Mouse (Mus musculus) adrenal gland, postnatal 10 days (tissue): ENCODE measurements around the gene Gm28048. TPM values are rescaled to one million over a fixed set of nuclear protein-coding genes. Genes with fewer than 3 reads are reported as not detected.

Experiments
- DNase-seq: peaks from one replicate; pipeline ENCODE4 v3.0.0; 2021; ENCODE audit warnings: mixed read lengths
- long read RNA-seq, 2 experiments: library from polyadenylated mRNA; stranded (forward); transcript quantifications; one replicate each; pipeline ENCODE4 v2.0.0; 2021
- total RNA-seq, 2 experiments: library from RNA; stranded (reverse); gene quantifications; 2 replicates each; pipeline ENCODE4 v1.2.3; 2021

The Gm28048 gene
- 10 to 100 TPM; 27.1 to 33.0 TPM for total RNA-seq
- long read RNA-seq, experiment 1, partial matches to known transcripts, result 1 of 2 reads
- long read RNA-seq, experiment 1, other reads (novel, unspliced or antisense), result 1 of 2 reads
- long read RNA-seq, experiment 2, partial matches to known transcripts, result 0 of 2 reads
- long read RNA-seq, experiment 2, other reads (novel, unspliced or antisense), result 2 of 2 reads

- DNase-seq, result peak; percentile 98
Measured at GRCm38 (mm10) chr11:22981984-22982757, at the start of gene Gm28048, which contains the start of gene Commd1. Gm28048 (minus strand) TSS chr11:22982090. Commd1 (minus strand) TSS chr11:22982382.

GRCm38 (mm10) chr11:23029399-23029798 is 47.5 kb upstream of the Gm28048 start:
- no peak for DNase-seq

GRCm38 (mm10) chr11:23028957-23029356 is 47.1 kb upstream of the Gm28048 start:
- no peak for DNase-seq

DNA sequence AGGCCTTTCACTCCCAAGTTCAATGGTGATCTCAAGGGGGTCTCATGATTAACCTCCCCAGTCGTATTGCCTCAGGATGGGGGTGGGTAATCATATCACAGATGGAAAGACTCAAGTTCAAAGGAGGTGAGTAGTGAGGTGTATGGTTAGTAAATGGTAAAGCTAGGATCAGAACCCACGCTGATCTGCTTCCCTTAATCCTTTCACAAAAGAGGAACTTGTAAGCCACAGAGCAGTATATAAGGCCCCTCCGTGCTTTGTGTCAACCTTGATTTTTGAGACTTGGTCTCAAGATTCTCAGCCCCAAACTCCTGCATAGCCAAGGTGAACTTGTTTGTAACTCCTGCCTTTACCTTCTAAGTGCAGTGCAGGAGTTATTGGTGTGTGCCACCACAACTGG is 42.3 kb upstream of the Gm28048 start:
- DNase-seq, result no peak

DNA sequence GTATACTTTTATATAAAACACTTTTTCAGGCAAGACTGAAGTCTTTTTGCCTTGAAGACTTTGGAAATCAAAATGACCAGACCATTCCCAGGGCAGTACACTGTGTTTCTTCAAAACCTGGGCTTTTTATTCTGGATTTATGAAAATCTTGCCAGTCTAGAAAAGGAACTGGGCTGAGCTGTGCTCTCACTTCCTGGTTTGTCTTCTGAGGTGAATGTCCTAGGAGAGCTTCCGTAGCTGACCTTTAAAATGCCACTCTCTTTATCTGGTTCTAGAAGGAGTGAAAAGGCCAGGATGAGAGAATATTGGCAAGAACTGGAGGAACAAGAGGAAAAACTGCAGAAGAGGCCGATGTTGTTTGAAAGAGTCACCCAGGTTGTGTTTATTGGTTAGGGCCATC is 41.3 kb upstream of the Gm28048 start:
- no peak for DNase-seq

DNA sequence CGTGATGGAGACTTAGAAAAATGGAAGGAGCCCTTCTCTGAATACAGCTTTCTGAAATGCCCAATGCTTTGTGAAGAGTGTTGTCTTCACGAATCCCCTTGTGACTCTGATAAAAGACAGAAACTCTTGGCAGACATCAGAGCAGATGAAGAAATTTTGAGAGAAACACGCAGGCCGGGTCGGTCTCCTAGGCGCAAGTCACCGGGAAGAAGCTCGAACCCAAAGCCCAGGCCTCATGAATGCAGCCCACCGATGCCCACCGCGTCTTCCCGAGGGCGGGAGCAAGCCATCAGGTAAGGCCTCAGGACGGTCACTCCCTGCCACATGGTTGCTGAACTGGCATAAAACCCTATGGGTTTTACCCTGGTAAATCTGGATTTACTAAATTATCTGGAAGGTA is 39.0 kb upstream of the Gm28048 start:
- DNase-seq, result peak; percentile 7

DNA sequence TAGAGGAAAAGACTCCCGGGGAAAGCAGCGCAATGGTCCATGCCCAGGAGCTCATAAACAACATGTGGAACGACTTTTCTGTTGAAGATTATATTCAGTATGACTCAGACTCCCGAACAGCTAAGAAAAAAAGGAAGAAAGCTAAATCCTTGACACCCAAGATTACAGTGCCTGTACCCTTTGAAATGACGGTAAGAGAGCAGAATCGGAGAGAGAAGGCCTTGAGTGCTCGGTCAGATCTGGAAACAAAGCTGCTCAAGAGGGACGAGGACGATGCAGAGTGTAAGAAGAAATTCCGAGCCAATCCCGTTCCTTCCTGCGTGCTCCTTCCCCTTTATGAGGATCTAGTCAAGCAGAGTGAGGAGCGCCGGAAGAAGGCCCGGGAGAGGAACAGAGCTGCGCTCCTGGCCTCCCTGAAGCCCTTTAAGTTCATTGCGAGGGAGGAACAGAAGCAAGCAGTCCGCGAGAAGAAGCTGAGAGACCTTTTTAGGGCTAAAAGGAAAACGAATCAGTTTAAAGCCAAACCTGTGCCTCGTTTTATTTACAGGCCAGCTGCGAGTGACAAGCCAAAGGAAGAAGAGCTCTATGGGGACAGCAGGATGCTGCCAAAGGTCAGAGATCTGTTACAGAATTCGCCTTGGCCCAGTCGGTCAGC is 38.4 kb upstream of the Gm28048 start:
- peak; percentile 37 for DNase-seq

DNA sequence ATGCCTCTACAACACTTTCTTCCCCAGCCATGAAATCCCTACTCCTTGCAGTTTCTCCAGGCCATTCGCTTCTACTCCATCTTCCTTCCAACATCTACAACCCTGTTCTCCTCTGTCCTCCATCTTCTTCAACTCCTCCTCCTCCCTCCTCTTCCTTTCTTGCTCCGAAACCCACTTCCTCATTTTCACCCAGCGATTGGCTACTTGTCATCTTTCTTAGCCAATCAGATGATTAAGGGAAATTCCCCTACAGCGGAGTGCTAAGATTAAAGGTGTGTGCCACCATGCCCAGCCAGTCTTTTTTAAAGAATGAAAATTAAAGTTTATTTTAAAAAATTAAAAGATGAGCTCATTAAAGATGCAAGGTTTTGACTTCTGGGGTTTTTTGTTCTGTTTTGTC is 36.1 kb upstream of the Gm28048 start:
- DNase-seq, result no peak

- DNase-seq, result no peak
Measured at GRCm38 (mm10) chr11:23014996-23015395, 33.1 kb upstream of the Gm28048 start.

DNA sequence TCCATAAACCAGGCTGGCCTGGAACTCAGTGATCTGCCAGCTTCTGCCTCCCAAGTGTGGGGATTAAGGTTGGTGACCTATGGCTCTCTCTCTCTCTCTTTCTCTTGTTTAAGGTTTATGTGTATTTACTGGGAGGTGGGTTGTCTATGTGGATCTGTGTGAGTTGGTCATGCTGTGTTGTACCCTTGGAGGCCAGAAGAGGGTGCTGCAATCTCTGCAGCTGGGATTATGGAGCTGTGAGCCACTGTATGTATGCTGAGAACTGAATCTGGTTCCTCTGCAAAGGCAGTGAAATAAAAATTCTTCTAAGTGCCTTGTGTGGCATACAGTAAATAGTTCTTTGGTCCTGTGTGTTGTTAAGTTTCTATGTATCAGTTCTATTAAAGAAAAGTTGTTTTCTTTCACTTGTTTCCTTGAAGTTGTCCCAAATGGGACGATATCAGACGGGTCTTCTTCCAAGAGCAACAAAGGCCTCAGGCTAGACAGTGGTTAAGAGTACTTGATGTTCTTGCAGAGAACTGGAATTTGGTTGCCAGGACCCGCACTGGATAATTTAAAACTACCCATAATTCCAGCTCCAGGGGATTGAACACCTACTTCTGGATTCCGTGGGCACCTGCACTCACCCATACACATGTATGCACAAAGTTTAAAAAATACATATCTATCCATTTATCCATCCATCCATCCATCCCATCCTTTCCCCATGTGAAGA is 31.8 kb upstream of the Gm28048 start:
- DNase-seq, result no peak

DNA sequence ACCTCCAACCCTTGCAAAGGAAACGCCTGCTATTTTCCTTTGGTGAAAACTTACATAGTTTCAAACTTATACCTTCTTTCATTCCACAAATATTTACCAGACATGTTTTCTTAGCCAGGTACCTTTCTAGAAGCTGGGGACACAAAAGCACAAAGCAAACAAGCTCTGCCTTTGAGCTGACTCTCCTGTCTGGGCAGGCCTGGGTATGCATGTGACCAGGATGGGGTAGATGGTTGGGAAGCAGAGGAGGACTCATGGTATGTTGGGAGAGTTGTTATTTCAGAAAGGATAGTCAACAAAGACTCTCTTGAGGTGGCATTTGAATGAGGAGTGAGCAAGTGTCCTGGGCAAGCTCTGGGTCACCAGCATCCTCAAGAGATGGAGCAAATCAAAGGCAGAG is 31.2 kb upstream of the Gm28048 start:
- no peak for DNase-seq

DNA sequence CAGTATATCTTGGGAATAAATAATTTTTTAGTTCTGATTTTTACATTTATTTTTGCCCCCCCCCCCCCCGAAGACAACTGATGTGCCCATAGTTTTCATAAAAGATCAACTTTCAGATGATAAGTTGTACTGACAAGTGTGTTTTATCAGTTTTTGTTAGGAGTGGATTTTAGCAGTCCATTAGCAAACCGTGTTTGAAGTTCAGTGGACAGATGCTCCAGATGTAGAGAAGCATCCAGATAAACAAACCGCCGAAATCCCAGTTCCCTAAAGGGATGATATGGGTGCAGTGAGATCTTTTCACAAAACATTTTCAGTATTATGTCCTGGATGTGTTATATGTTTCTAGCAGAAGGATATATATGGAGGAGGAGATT is 26.9 kb upstream of the Gm28048 start:
- DNase-seq, result no peak

DNA sequence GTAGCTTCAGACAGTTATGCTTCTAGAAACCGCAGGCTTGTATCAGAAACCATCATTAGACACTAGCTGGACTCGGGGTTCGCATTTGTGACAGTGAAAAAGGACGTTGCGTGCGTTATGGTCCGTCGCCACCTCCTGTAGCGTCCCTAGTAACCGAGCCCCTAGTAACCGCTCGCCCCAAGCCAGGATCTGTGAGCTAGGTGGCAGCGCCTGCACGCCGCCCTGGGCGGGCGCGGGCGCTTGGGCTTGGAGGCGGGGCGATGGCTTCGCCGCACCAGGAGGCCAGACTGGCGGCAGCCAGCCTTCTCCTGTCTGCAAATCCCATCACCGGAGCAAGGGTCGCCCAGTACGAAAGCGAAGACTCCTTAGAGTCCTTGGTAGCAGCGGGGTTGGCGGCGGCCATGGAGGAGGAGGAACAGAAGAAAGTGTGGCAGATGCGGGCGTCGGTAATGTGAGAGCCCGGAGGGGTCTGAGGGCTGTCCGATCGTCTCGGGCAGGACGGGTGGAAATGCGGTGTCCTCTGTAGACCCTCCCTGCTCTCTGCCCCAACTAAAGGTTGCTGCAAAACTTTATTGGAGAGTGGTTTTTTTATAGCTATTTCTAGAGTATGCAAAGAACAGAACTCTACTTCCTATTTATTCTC is 26.4 kb upstream of the Gm28048 start:
- peak; percentile 91 for DNase-seq

- peak; percentile 81 for DNase-seq
Measured at GRCm38 (mm10) chr11:23007481-23008180, 25.7 kb upstream of the Gm28048 start, which contains the start of gene Fam161a. Fam161a (plus strand) TSS chr11:23007531.

DNA sequence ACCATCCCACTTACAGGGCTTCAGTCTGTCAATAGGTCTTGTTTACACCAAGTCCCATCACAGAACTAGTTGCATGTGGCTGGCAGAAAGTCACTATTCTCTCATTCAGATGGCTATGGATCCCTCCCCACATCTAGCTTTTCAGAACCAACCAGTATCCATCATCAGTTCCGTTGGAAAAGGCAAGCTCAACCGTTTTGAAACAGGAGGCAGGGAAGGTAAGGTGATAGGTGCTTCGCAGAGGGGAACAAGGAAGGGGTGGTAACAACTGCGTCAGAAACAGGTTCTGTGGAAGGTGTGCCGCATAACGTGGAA is 25.2 kb upstream of the Gm28048 start:
- no peak for DNase-seq

GRCm38 (mm10) chr11:23005276-23005675 is 23.4 kb upstream of the Gm28048 start:
- no peak for DNase-seq

- DNase-seq, result no peak
Measured at GRCm38 (mm10) chr11:22998308-22998707, 16.4 kb upstream of the Gm28048 start.

DNA sequence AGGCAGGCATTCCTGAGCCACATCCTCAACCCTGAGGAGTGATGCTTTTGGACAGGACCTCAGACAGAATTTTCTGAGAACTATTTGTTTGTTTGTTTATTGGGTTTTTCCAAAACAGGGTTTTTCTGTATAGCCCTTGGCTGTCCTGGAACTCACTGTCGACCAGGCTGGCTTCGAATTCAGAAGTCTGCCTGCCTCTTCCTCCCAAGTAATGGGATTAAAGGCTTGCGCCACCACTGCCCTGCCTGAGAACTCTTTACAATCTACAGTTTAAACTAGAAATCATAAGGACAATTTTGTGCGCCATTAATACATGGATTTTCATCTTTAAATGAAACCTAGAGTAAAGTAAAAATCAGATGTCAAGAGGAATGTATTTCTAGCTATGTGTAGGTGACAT is 13.6 kb upstream of the Gm28048 start:
- no peak for DNase-seq

- DNase-seq, result no peak
Measured at GRCm38 (mm10) chr11:22994271-22994670, 12.4 kb upstream of the Gm28048 start.

DNA sequence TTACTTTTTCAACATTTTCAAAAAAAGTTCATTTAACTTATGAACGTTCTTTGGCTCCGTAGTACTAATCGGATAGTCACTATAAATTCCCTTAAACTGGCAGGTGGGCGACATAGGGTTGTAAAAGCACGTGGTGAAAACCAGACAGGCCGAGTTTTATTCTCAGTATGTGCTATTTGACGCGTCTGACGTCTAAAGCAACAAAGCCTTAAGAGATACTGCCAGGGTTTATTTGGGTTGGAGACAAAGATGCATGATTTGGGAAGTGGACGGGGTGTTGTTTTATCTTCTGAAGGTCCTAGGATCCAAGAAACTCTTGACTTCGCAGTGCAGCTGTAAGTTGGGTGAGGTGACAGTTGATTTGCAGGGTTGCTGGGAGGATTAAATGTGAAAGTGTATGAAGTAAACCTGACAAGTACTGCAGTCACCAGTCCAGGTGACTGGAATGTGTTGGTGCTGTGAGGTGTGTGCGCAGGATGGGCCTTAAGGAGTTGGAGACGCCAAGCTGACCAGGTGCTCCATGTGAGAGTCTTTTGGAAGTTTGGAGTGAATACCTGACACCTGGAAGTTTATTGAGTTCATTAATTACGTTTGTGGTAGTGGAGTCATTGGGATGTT is 9.4 kb upstream of the Gm28048 start:
- DNase-seq, result no peak

- peak; percentile 97 for DNase-seq
Measured at GRCm38 (mm10) chr11:22990393-22991126, 8.7 kb upstream of the Gm28048 start, which contains the start of gene Cct4. Cct4 (plus strand) TSS chr11:22990519.
